Comparison of ENCODE assay signal across 12 mouse cellular contexts in the genomic region with DNA sequence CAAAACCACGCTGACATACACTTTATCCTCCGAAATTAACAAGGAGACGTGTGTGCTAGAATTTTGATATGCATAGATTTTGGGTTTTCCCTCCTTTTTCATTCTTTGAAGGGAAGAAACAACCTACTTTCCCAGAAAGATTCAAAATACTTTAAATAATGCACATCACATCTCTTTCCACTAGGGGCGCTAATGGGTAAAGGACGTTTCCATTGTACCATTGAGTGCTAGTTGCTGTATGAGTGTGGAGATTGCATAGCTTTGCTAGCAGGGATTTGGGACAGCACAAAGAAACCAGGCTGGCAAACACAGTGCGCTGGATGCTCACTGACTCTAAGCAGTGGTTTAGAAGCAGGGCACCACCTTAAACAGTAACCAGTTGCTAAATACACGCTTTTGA. TPM values are rescaled to one million over a fixed set of nuclear protein-coding genes. Genes with fewer than 3 reads are reported as not detected.
DNase-seq lines count a peak whose midpoint lies in the region; ATAC-seq and TF ChIP-seq lines count a peak whose summit lies in the region.
"Had no signal": no experiment of that assay in that cellular context is flagged by ENCODE, and none has a peak within 500 bp of the region (broad histone marks: within the 10 kb centered on the region; RNA-seq: fewer than 3 reads in every experiment).

No protein-coding gene starts in this region.

- TF ChIP-seq POLR2A in cortical plate, adult 2 months (IDR thresholded peaks at IDR 0.05; ENCODE audit: extremely low read depth, insufficient read depth, low read length) = no peak

- H3K4me2 ChIP-seq in hindbrain, embryonic 14.5 days (replicated peaks) = no peak overlapping the region
- no peak overlapping the region for H3K4me2 ChIP-seq in hindbrain, embryonic 16.5 days (ENCODE audit: low read length)
- no peak overlapping the region for H3K4me2 ChIP-seq in midbrain, embryonic 16.5 days (ENCODE audit: low read length)
- no peak overlapping the region for H3K4me2 ChIP-seq in midbrain, embryonic 11.5 days
- H3K4me2 ChIP-seq: embryonic facial prominence, embryonic 12.5 days; liver, embryonic 15.5 days had no signal

- peak; percentile 58 for DNase-seq in hindbrain, embryonic 14.5 days (ENCODE audit: low spot score)
- DNase-seq in midbrain, embryonic 11.5 days (ENCODE audit: low spot score, missing footprints) = no peak
- no peak for DNase-seq in frontal cortex, postnatal 14 days (ENCODE audit: low spot score in 2 of 2)
- DNase-seq in left cerebral cortex, adult 11 months (ENCODE audit: low spot score) = no peak
- DNase-seq: layer of hippocampus, adult 9-11 months; right cerebral cortex, postnatal 14 days; thymus, adult 18-20 months had no signal

- H3K36me3 ChIP-seq in hindbrain, embryonic 14.5 days (replicated peaks; ENCODE audit: control insufficient read depth, insufficient read depth) = no peaks in the 10 kb centered on the region
- no peaks in the 10 kb centered on the region for H3K36me3 ChIP-seq in hindbrain, embryonic 16.5 days (ENCODE audit: control insufficient read depth, insufficient read depth, low read length)
- no peaks in the 10 kb centered on the region for H3K36me3 ChIP-seq in midbrain, embryonic 16.5 days (ENCODE audit: control insufficient read depth, insufficient read depth, low read length)
- H3K36me3 ChIP-seq in midbrain, embryonic 11.5 days (ENCODE audit: control insufficient read depth, insufficient read depth, low read length) = no peaks in the 10 kb centered on the region
- H3K36me3 ChIP-seq: embryonic facial prominence, embryonic 12.5 days; liver, embryonic 15.5 days had no signal

- no peak for ATAC-seq in hindbrain, embryonic 14.5 days (ENCODE audit: low FRiP score)
- no peak for ATAC-seq in hindbrain, embryonic 16.5 days
- ATAC-seq in midbrain, embryonic 16.5 days = peak; percentile 28; the same call in 1 of the 2 replicates
- no peak for ATAC-seq in midbrain, embryonic 11.5 days (ENCODE audit: low FRiP score)

- no peak overlapping the region for H3K27ac ChIP-seq in hindbrain, embryonic 14.5 days
- no peak overlapping the region for H3K27ac ChIP-seq in hindbrain, embryonic 16.5 days (ENCODE audit: low read depth, low read length)
- no peak overlapping the region for H3K27ac ChIP-seq in midbrain, embryonic 16.5 days (ENCODE audit: low read length)
- no peak overlapping the region for H3K27ac ChIP-seq in midbrain, embryonic 11.5 days (ENCODE audit: low read depth, low read length)
- no peak overlapping the region for H3K27ac ChIP-seq in cortical plate, adult 2 months (ENCODE audit: insufficient read depth, low read length)
- H3K27ac ChIP-seq: embryonic facial prominence, embryonic 12.5 days; liver, embryonic 15.5 days had no signal

- no peaks in the 10 kb centered on the region for H3K27me3 ChIP-seq in hindbrain, embryonic 14.5 days (ENCODE audit: control insufficient read depth, insufficient read depth, low read length)
- H3K27me3 ChIP-seq in hindbrain, embryonic 16.5 days (replicated peaks; ENCODE audit: control insufficient read depth, insufficient read depth, low read length) = no peaks in the 10 kb centered on the region
- H3K27me3 ChIP-seq in midbrain, embryonic 16.5 days (ENCODE audit: control insufficient read depth, insufficient read depth, low read depth, low read length) = no peaks in the 10 kb centered on the region
- H3K27me3 ChIP-seq in midbrain, embryonic 11.5 days (ENCODE audit: control insufficient read depth, insufficient read depth, low read length) = no peaks in the 10 kb centered on the region
- H3K27me3 ChIP-seq: embryonic facial prominence, embryonic 12.5 days; liver, embryonic 15.5 days had no signal

- H3K9me3 ChIP-seq in hindbrain, embryonic 14.5 days (ENCODE audit: control insufficient read depth, low read length) = no peaks in the 10 kb centered on the region
- no peaks in the 10 kb centered on the region for H3K9me3 ChIP-seq in hindbrain, embryonic 16.5 days (ENCODE audit: control insufficient read depth, low read length)
- no peaks in the 10 kb centered on the region for H3K9me3 ChIP-seq in midbrain, embryonic 16.5 days (replicated peaks; ENCODE audit: control insufficient read depth, low read length, poor library complexity, severe bottlenecking)
- H3K9me3 ChIP-seq in midbrain, embryonic 11.5 days (ENCODE audit: control insufficient read depth, low read length) = no peaks in the 10 kb centered on the region
- H3K9me3 ChIP-seq: embryonic facial prominence, embryonic 12.5 days; liver, embryonic 15.5 days had no signal

- H3K9ac ChIP-seq in hindbrain, embryonic 14.5 days = no peak overlapping the region
- no peak overlapping the region for H3K9ac ChIP-seq in hindbrain, embryonic 16.5 days (ENCODE audit: low read depth, low read length)
- no peak overlapping the region for H3K9ac ChIP-seq in midbrain, embryonic 16.5 days (ENCODE audit: low read depth, low read length)
- H3K9ac ChIP-seq in midbrain, embryonic 11.5 days (ENCODE audit: low read length) = no peak overlapping the region
- H3K9ac ChIP-seq: embryonic facial prominence, embryonic 12.5 days; liver, embryonic 15.5 days had no signal

- no peaks in the 10 kb centered on the region for H3K4me1 ChIP-seq in hindbrain, embryonic 14.5 days (replicated peaks; ENCODE audit: control insufficient read depth, insufficient read depth, low read length)
- H3K4me1 ChIP-seq in hindbrain, embryonic 16.5 days (ENCODE audit: control insufficient read depth, insufficient read depth, low read depth, low read length) = no peaks in the 10 kb centered on the region
- H3K4me1 ChIP-seq in midbrain, embryonic 16.5 days (ENCODE audit: control insufficient read depth, insufficient read depth, low read length) = no peaks in the 10 kb centered on the region
- H3K4me1 ChIP-seq in midbrain, embryonic 11.5 days (ENCODE audit: control insufficient read depth, insufficient read depth, low read length) = no peaks in the 10 kb centered on the region
- no peaks in the 10 kb centered on the region for H3K4me1 ChIP-seq in cortical plate, adult 2 months (ENCODE audit: control insufficient read depth, insufficient read depth, low read length)
- H3K4me1 ChIP-seq: embryonic facial prominence, embryonic 12.5 days; liver, embryonic 15.5 days had no signal

- 0 out of 2 replicates have a peak, but pooled peaks have one; percentile 22 for TF ChIP-seq CTCF in cortical plate, adult 2 months (IDR thresholded peaks at IDR 0.05; ENCODE audit: extremely low read depth, insufficient read depth, low read length)

- 41% methylated on average over 7 of the region's 7 CpGs for WGBS in hindbrain, embryonic 14.5 days
- WGBS in hindbrain, embryonic 16.5 days = 47% methylated on average over 7 of the region's 7 CpGs
- 43% methylated on average over 7 of the region's 7 CpGs for WGBS in midbrain, embryonic 16.5 days
- 38% methylated on average over 7 of the region's 7 CpGs for WGBS in midbrain, embryonic 11.5 days

- no peak overlapping the region for H3K4me3 ChIP-seq in hindbrain, embryonic 14.5 days (replicated peaks; ENCODE audit: low read length)
- no peak overlapping the region for H3K4me3 ChIP-seq in hindbrain, embryonic 16.5 days (ENCODE audit: low read length)
- no peak overlapping the region for H3K4me3 ChIP-seq in midbrain, embryonic 16.5 days (ENCODE audit: low read depth, low read length)
- H3K4me3 ChIP-seq in midbrain, embryonic 11.5 days (ENCODE audit: low read depth, low read length) = no peak overlapping the region
- H3K4me3 ChIP-seq in cortical plate, adult 2 months (ENCODE audit: insufficient read depth, low read length) = no peak overlapping the region
- H3K4me3 ChIP-seq: embryonic facial prominence, embryonic 12.5 days; liver, embryonic 15.5 days had no signal

RNA-seq across cellular contexts. Expression of gene Gm14569, which starts 3.6 kb away (rescaled TPM):
- polyA plus RNA-seq in hindbrain, embryonic 14.5 days (2014; fragmentation: Nextera tagmentation; extraction: Ambion mirVana) = 0.12 TPM in 1 of 2 replicates, not detected in the other
- polyA plus RNA-seq in hindbrain, embryonic 16.5 days (2015; fragmentation: Nextera tagmentation; extraction: Ambion mirVana) = 0.03 and 0.26 TPM in 2 replicates
- polyA plus RNA-seq in midbrain, embryonic 16.5 days (2015; fragmentation: Nextera tagmentation; extraction: Ambion mirVana) = not detected in 2 replicates
- polyA plus RNA-seq in midbrain, embryonic 11.5 days (2014; fragmentation: Nextera tagmentation; extraction: Ambion mirVana) = not detected in 2 replicates
- polyA plus RNA-seq in cortical plate, adult 2 months (2012; rRNA removed) = 0.90 and 1.4 TPM in 2 replicates
- polyA plus RNA-seq: embryonic facial prominence, embryonic 12.5 days; liver, embryonic 15.5 days had no signal
